Mouse (Mus musculus) kidney, embryonic 16.5 days (tissue): ENCODE data around the gene Col8a2. TPM values are rescaled to one million over a fixed set of nuclear protein-coding genes. Genes with fewer than 3 reads are reported as not detected.

ENCODE experiments used
- ATAC-seq: fragments of 200-750 bp; cut with Nextera tagmentation; 2 replicates; pipeline ENCODE4 v1.8.0; 2017; ENCODE audit warnings: moderate TSS enrichment; ENCODE audit not compliant: low FRiP score, low TSS enrichment
- H3K27ac ChIP-seq: fragments of 300-500 bp; sonication (generic); 2 replicates; pipeline ENCODE4 v1.5.1; 2014; ENCODE audit warnings: low read length
- H3K27me3 ChIP-seq: fragments of 300-500 bp; sonication (generic); 2 replicates; pipeline ENCODE4 v1.6.1; 2014; ENCODE audit warnings: low read length, control low read depth, mixed read lengths; ENCODE audit not compliant: insufficient read depth
- H3K36me3 ChIP-seq: fragments of 300-500 bp; sonication (generic); 2 replicates; pipeline ENCODE4 v1.6.1; 2014; ENCODE audit warnings: low read length, control low read depth, mixed read lengths; ENCODE audit not compliant: insufficient read depth
- H3K4me1 ChIP-seq: fragments of 300-500 bp; sonication (generic); 2 replicates; pipeline ENCODE4 v1.6.1; 2014; ENCODE audit warnings: low read length, control low read depth, mixed read lengths; ENCODE audit not compliant: insufficient read depth
- H3K4me2 ChIP-seq: fragments of 300-500 bp; sonication (generic); replicated peaks from 2 replicates; pipeline ENCODE4 v1.6.1; 2014; ENCODE audit warnings: low read depth, low read length
- H3K4me3 ChIP-seq: fragments of 300-500 bp; sonication (generic); 2 replicates; pipeline ENCODE4 v1.5.1; 2014; ENCODE audit warnings: mild to moderate bottlenecking, low read length
- H3K9ac ChIP-seq: fragments of 300-500 bp; sonication (generic); replicated peaks from 2 replicates; pipeline ENCODE4 v1.6.1; 2014; ENCODE audit warnings: low read length
- H3K9me3 ChIP-seq: fragments of 300-500 bp; sonication (generic); 2 replicates; pipeline ENCODE4 v1.6.1; 2016; ENCODE audit warnings: low read length, control low read depth
- whole genome bisulfite sequencing: fragments of 180-500 bp; shearing (Covaris S2); extraction: QIAGEN DNeasy Blood & Tissue Kit; methylation state at CpG from one replicate; pipeline ENCODE4 v1.1.7; 2014; 5-methylcytosine and 5-hydroxymethylcytosine counted together
- polyA plus RNA-seq: library from polyadenylated mRNA; unstranded; fragments of >200 nt; fragmentation: Nextera tagmentation; extraction: Ambion mirVana; gene quantifications from 2 replicates; pipeline ENCODE4 v1.2.1, GENCODE M21; 2015

Col8a2 gene
- polyA plus RNA-seq, 1 experiment from 2014 or later, result 11.4 TPM

- Histone ChIP-seq H3K27me3 (no peaks in the 10 kb centered on the region), H3K36me3 (no peaks in the 10 kb centered on the region), H3K27ac (peak overlapping the region; percentile 96), H3K4me3 (peak overlapping the region; percentile 23), H3K9me3 (no peaks in the 10 kb centered on the region), H3K9ac (peak overlapping the region; percentile 47), H3K4me1 (peaks cover 58% of the 10 kb centered on the region), H3K4me2 (peak overlapping the region; percentile 46)
- ATAC-seq, result peak; percentile 27; the same call in 1 of the 2 replicates
- 1% methylated on average over 15 of the region's 15 CpGs for WGBS
Observed at GRCm38 (mm10) chr4:126259523-126260160, 27.0 kb upstream of the Col8a2 start.

- H3K4me1 ChIP-seq, result peaks cover 53% of the 10 kb centered on the region
- H3K27ac ChIP-seq, result peak overlapping the region; percentile 96
- H3K9ac ChIP-seq, result peak overlapping the region; percentile 52
- ATAC-seq, result peak; percentile 46
- peak overlapping the region; percentile 23; the same call in 1 of the 2 replicates for H3K4me3 ChIP-seq
- H3K4me2 ChIP-seq, result peak overlapping the region; percentile 46
- no peaks in the 10 kb centered on the region for H3K9me3 ChIP-seq
- no peaks in the 10 kb centered on the region for H3K36me3 ChIP-seq
- 2% methylated on average over 10 of the region's 10 CpGs for WGBS
- no peaks in the 10 kb centered on the region for H3K27me3 ChIP-seq
Observed at GRCm38 (mm10) chr4:126260520-126261201, 25.9 kb upstream of the Col8a2 start.

- H3K4me2 ChIP-seq, result peak overlapping the region; percentile 46
- H3K27ac ChIP-seq, result peak overlapping the region; percentile 96
- no peak overlapping the region for H3K4me3 ChIP-seq
- H3K9ac ChIP-seq, result peak overlapping the region; percentile 52
- no peaks in the 10 kb centered on the region for H3K27me3 ChIP-seq
- no peaks in the 10 kb centered on the region for H3K9me3 ChIP-seq
- H3K36me3 ChIP-seq, result no peaks in the 10 kb centered on the region
- peaks cover 53% of the 10 kb centered on the region for H3K4me1 ChIP-seq
- WGBS, result 68% methylated on average over 6 of the region's 6 CpGs
- no peak for ATAC-seq
Observed at GRCm38 (mm10) chr4:126261266-126261665, 25.3 kb upstream of the Col8a2 start.

- ATAC-seq, result no peak
- peak overlapping the region; percentile 52; the same call in 1 of the 2 replicates for H3K9ac ChIP-seq
- peak overlapping the region; percentile 35; the same call in 1 of the 2 replicates for H3K4me2 ChIP-seq
- H3K4me1 ChIP-seq, result peaks cover 53% of the 10 kb centered on the region
- 0 out of 2 replicates have a peak overlapping the region, but pooled peaks have one; percentile 82 for H3K4me3 ChIP-seq
- H3K36me3 ChIP-seq, result no peaks in the 10 kb centered on the region
- no peaks in the 10 kb centered on the region for H3K9me3 ChIP-seq
- H3K27me3 ChIP-seq, result no peaks in the 10 kb centered on the region
- H3K27ac ChIP-seq, result peak overlapping the region; percentile 96
- 46% methylated on average over 7 of the region's 7 CpGs for WGBS
Observed at GRCm38 (mm10) chr4:126261675-126262074, 24.9 kb upstream of the Col8a2 start.

- peak within 1 kb of the TSS; percentile 96 for H3K27ac ChIP-seq
- peak within 1 kb of the TSS; percentile 89 for H3K9ac ChIP-seq
- H3K36me3 ChIP-seq, result no peaks in the 10 kb centered on the region
- H3K27me3 ChIP-seq, result no peaks in the 10 kb centered on the region
- peaks cover 49% of the 10 kb centered on the region for H3K4me1 ChIP-seq
- H3K4me2 ChIP-seq, result peak within 1 kb of the TSS; percentile 65
- peak within 1 kb of the TSS; percentile 82 for H3K4me3 ChIP-seq
- peak; percentile 94 for ATAC-seq
- under 1% methylated on average over 46 of the region's 46 CpGs for WGBS
- no peaks in the 10 kb centered on the region for H3K9me3 ChIP-seq
Observed at GRCm38 (mm10) chr4:126262119-126262807, 24.3 kb upstream of the Col8a2 start, which contains the start of gene Trappc3. TSS of gene Trappc3 (plus strand) at chr4:126262325.

GRCm38 (mm10) chr4:126269292-126269691 is 17.3 kb upstream of the Col8a2 start:
- Histone ChIP-seq H3K4me3 (no peak overlapping the region), H3K27me3 (no peaks in the 10 kb centered on the region), H3K27ac (no peak overlapping the region), H3K9ac (no peak overlapping the region), H3K4me2 (no peak overlapping the region), H3K4me1 (no peaks in the 10 kb centered on the region), H3K9me3 (no peaks in the 10 kb centered on the region), H3K36me3 (peaks cover 11% of the 10 kb centered on the region; the same call in 1 of the 2 replicates)
- 71% methylated on average over 3 of the region's 3 CpGs for WGBS
- no peak for ATAC-seq

GRCm38 (mm10) chr4:126273753-126274152 is 12.8 kb upstream of the Col8a2 start:
- Histone ChIP-seq H3K4me3 (no peak overlapping the region), H3K4me2 (no peak overlapping the region), H3K9ac (no peak overlapping the region), H3K36me3 (peaks cover 16% of the 10 kb centered on the region; the same call in 1 of the 2 replicates), H3K9me3 (no peaks in the 10 kb centered on the region), H3K4me1 (peaks cover 10% of the 10 kb centered on the region), H3K27ac (no peak overlapping the region), H3K27me3 (no peaks in the 10 kb centered on the region)
- WGBS, result 84% methylated on average over 13 of the region's 13 CpGs
- ATAC-seq, result no peak

- H3K9ac ChIP-seq, result no peak overlapping the region
- no peaks in the 10 kb centered on the region for H3K9me3 ChIP-seq
- no peak for ATAC-seq
- WGBS, result 90% methylated on average over 4 of the region's 4 CpGs
- H3K36me3 ChIP-seq, result peaks cover 16% of the 10 kb centered on the region; the same call in 1 of the 2 replicates
- peaks cover 10% of the 10 kb centered on the region for H3K4me1 ChIP-seq
- no peak overlapping the region for H3K27ac ChIP-seq
- H3K27me3 ChIP-seq, result no peaks in the 10 kb centered on the region
- no peak overlapping the region for H3K4me3 ChIP-seq
- no peak overlapping the region for H3K4me2 ChIP-seq
Observed at GRCm38 (mm10) chr4:126275081-126275480, 11.5 kb upstream of the Col8a2 start.

- 43% methylated on average over 13 of the region's 13 CpGs for WGBS
- Histone ChIP-seq H3K36me3 (peaks cover 16% of the 10 kb centered on the region; the same call in 1 of the 2 replicates), H3K27me3 (no peaks in the 10 kb centered on the region), H3K9ac (no peak overlapping the region), H3K27ac (peak overlapping the region; percentile 17; the same call in 1 of the 2 replicates), H3K4me2 (no peak overlapping the region), H3K9me3 (no peaks in the 10 kb centered on the region), H3K4me3 (no peak overlapping the region), H3K4me1 (peaks cover 10% of the 10 kb centered on the region)
- ATAC-seq, result 0 out of 2 replicates have a peak, but pooled peaks have one; percentile 22
Observed at GRCm38 (mm10) chr4:126275681-126276131, 10.9 kb upstream of the Col8a2 start.
